ENCODE assay signal across 9 mouse cellular contexts in the genomic region with DNA sequence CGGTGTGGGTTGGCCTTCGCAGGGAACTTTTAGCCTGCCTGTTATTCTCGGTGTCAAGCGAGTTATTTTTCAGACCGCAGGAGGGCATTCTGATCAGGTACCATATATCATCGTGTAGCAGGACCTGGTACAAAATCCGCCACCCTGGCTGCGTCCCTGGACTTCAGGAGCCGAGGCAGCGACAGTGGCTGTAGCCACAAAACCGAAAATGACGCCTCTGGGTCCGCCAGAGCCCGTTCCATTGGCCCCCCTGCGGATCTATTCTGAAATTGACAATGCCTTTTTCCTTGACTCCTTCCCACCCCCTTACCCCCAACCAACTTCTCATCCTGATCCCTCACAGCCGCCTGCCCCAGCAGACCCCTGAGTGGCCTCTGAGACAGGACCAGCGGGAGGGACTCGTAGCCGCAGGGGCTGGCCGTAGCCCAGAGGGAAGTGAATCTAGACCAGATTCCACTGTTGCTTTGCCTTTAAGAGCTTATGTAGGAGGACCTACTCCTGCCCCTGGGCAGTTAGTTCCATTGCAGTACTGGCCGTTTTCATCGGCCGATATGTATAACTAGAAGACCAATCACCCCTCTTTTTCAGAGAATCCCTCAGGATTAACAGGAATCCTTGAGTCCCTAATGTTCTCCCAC. TPM values are rescaled to one million over a fixed set of nuclear protein-coding genes. Genes with fewer than 3 reads are reported as not detected.
DNase-seq lines count a peak whose midpoint lies in the region; ATAC-seq and TF ChIP-seq lines count a peak whose summit lies in the region.
"Had no signal": no experiment of that assay in that cellular context is flagged by ENCODE, and none has a peak within 500 bp of the region (broad histone marks: within the 10 kb centered on the region; RNA-seq: fewer than 3 reads in every experiment).

No protein-coding gene starts in this region.

- 62% methylated on average over 23 of the region's 23 CpGs for WGBS in heart, embryonic 11.5 days (ENCODE audit: insufficient replicate concordance)
- WGBS in intestine, embryonic 14.5 days, result 57% methylated on average over 23 of the region's 23 CpGs
- 14% methylated on average over 23 of the region's 23 CpGs for WGBS in midbrain, postnatal 0 days

- H3K9me3 ChIP-seq in heart, embryonic 11.5 days (replicated peaks; ENCODE audit: control insufficient read depth, low read length), result no peaks in the 10 kb centered on the region
- H3K9me3 ChIP-seq in intestine, embryonic 14.5 days (ENCODE audit: control insufficient read depth, low read length), result no peaks in the 10 kb centered on the region; the same call in 1 of the 2 replicates
- H3K9me3 ChIP-seq in midbrain, postnatal 0 days (ENCODE audit: low read length), result no peaks in the 10 kb centered on the region

- H3K36me3 ChIP-seq in heart, embryonic 11.5 days (ENCODE audit: control insufficient read depth, insufficient read depth, low read length), result no peaks in the 10 kb centered on the region
- H3K36me3 ChIP-seq in intestine, embryonic 14.5 days (ENCODE audit: control insufficient read depth, insufficient read depth, low read length), result no peaks in the 10 kb centered on the region
- no peaks in the 10 kb centered on the region for H3K36me3 ChIP-seq in midbrain, postnatal 0 days (ENCODE audit: insufficient read depth, low read length)

- H3K4me1 ChIP-seq in heart, embryonic 11.5 days (ENCODE audit: control insufficient read depth, insufficient read depth, low read length), result no peaks in the 10 kb centered on the region
- no peaks in the 10 kb centered on the region for H3K4me1 ChIP-seq in intestine, embryonic 14.5 days (replicated peaks; ENCODE audit: control insufficient read depth, insufficient read depth, low read length)
- no peaks in the 10 kb centered on the region for H3K4me1 ChIP-seq in midbrain, postnatal 0 days (ENCODE audit: insufficient read depth, low read length)

- peak overlapping the region; percentile 49 for H3K4me2 ChIP-seq in heart, embryonic 11.5 days
- peak overlapping the region; percentile 24 for H3K4me2 ChIP-seq in intestine, embryonic 14.5 days (ENCODE audit: low read length)
- peak overlapping the region; percentile 62 for H3K4me2 ChIP-seq in midbrain, postnatal 0 days (ENCODE audit: low read depth, low read length, poor library complexity, severe bottlenecking)

- peak overlapping the region; percentile 24; the same call in 1 of the 2 replicates for H3K4me3 ChIP-seq in heart, embryonic 11.5 days (ENCODE audit: low read depth, low read length)
- H3K4me3 ChIP-seq in intestine, embryonic 14.5 days (ENCODE audit: low read depth, low read length), result no peak overlapping the region
- H3K4me3 ChIP-seq in midbrain, postnatal 0 days (ENCODE audit: low read depth, low read length), result peak overlapping the region; percentile 31

- H3K27me3 ChIP-seq in heart, embryonic 11.5 days (ENCODE audit: control insufficient read depth, insufficient read depth, low read length), result no peaks in the 10 kb centered on the region
- H3K27me3 ChIP-seq in intestine, embryonic 14.5 days (replicated peaks; ENCODE audit: control insufficient read depth, insufficient read depth, low read length), result no peaks in the 10 kb centered on the region
- H3K27me3 ChIP-seq in midbrain, postnatal 0 days (ENCODE audit: insufficient read depth, low read length), result no peaks in the 10 kb centered on the region

- TF ChIP-seq CTCF in midbrain, postnatal 0 days (IDR thresholded peaks at IDR 0.05), result peak; percentile 30

- ATAC-seq in heart, embryonic 11.5 days (replicated peaks; ENCODE audit: insufficient number of reproducible peaks, low FRiP score, low TSS enrichment), result no peak
- no peak for ATAC-seq in intestine, embryonic 14.5 days (replicated peaks; ENCODE audit: low FRiP score, low TSS enrichment, low read depth)
- ATAC-seq in midbrain, postnatal 0 days (ENCODE audit: low FRiP score), result no peak

- H3K9ac ChIP-seq in heart, embryonic 11.5 days (ENCODE audit: low read depth, low read length), result no peak overlapping the region
- H3K9ac ChIP-seq in intestine, embryonic 14.5 days (ENCODE audit: low read length), result no peak overlapping the region
- no peak overlapping the region for H3K9ac ChIP-seq in midbrain, postnatal 0 days (replicated peaks; ENCODE audit: low read length, poor library complexity, severe bottlenecking)

- H3K27ac ChIP-seq in heart, embryonic 11.5 days (ENCODE audit: low read depth, low read length), result no peak overlapping the region
- no peak overlapping the region for H3K27ac ChIP-seq in intestine, embryonic 14.5 days (ENCODE audit: low read depth)
- no peak overlapping the region for H3K27ac ChIP-seq in midbrain, postnatal 0 days (ENCODE audit: low read depth, low read length)

- no peak for DNase-seq in heart, postnatal 4 days
- peak; percentile 79 for DNase-seq in embryo, embryonic 10.5 days (ENCODE audit: low spot score)
- DNase-seq in intestine, embryonic 14.5 days (ENCODE audit: low spot score), result no peak
- peak; percentile 58 for DNase-seq in midbrain, postnatal 0 days (ENCODE audit: low spot score)
- no peak for DNase-seq in gastrocnemius, postnatal 4 days (ENCODE audit: low spot score in 2 of 2)
- no peak for DNase-seq in layer of hippocampus, postnatal 14 days (ENCODE audit: low spot score in 2 of 2)
- no peak for DNase-seq in ovary, postnatal 10 days (ENCODE audit: low spot score)
- DNase-seq: left cerebral cortex, postnatal 4 days had no signal

RNA-seq across cellular contexts. Expression of a gene that starts 11.0 kb away (rescaled TPM):
- 99.5 and 116 TPM in 2 replicates for polyA plus RNA-seq in heart, embryonic 11.5 days (2014; fragmentation: Nextera tagmentation; extraction: Ambion mirVana)
- total RNA-seq in heart, postnatal 4 days (2021), result 10 to 100 TPM; 57.5 to 59.6 TPM
- polyA plus RNA-seq in intestine, embryonic 14.5 days (2014; fragmentation: Nextera tagmentation; extraction: Ambion mirVana), result 122 and 138 TPM in 2 replicates
- 43.8 and 54.7 TPM in 2 replicates for total RNA-seq in midbrain, postnatal 0 days (2014; rRNA removed)
- polyA plus RNA-seq in midbrain, postnatal 0 days (2015; fragmentation: Nextera tagmentation; extraction: Ambion mirVana), result 124 TPM in 2 replicates
- 100 to 1,000 TPM; 103 to 109 TPM for total RNA-seq in gastrocnemius, postnatal 4 days (2021)
- 10 to 100 TPM; 58.9 to 68.0 TPM for total RNA-seq in layer of hippocampus, postnatal 14 days (2021)

RNA-seq across cellular contexts. Expression of a gene that starts 18.4 kb away (rescaled TPM):
- polyA plus RNA-seq in heart, embryonic 11.5 days (2014; fragmentation: Nextera tagmentation; extraction: Ambion mirVana), result 37.2 and 40.1 TPM in 2 replicates
- 10 to 100 TPM; 31.4 to 34.2 TPM for total RNA-seq in heart, postnatal 4 days (2021)
- 58.3 and 61.7 TPM in 2 replicates for polyA plus RNA-seq in intestine, embryonic 14.5 days (2014; fragmentation: Nextera tagmentation; extraction: Ambion mirVana)
- total RNA-seq in midbrain, postnatal 0 days (2014; rRNA removed), result 48.9 and 50.1 TPM in 2 replicates
- 34.5 and 35.4 TPM in 2 replicates for polyA plus RNA-seq in midbrain, postnatal 0 days (2015; fragmentation: Nextera tagmentation; extraction: Ambion mirVana)
- 10 to 100 TPM; 36.4 to 39.2 TPM for total RNA-seq in gastrocnemius, postnatal 4 days (2021)
- total RNA-seq in layer of hippocampus, postnatal 14 days (2021), result 10 to 100 TPM; 33.8 to 34.8 TPM

RNA-seq across cellular contexts. Expression of a gene that starts 54.4 kb away (rescaled TPM):
- polyA plus RNA-seq in heart, embryonic 11.5 days (2014; fragmentation: Nextera tagmentation; extraction: Ambion mirVana), result 3.1 and 3.3 TPM in 2 replicates
- total RNA-seq in heart, postnatal 4 days (2021), result 1 to 10 TPM in 1 of 2 experiments, under 1 TPM in 1; 0.90 to 1.1 TPM
- polyA plus RNA-seq in intestine, embryonic 14.5 days (2014; fragmentation: Nextera tagmentation; extraction: Ambion mirVana), result 7.7 and 9.0 TPM in 2 replicates
- 32.9 and 44.2 TPM in 2 replicates for total RNA-seq in midbrain, postnatal 0 days (2014; rRNA removed)
- polyA plus RNA-seq in midbrain, postnatal 0 days (2015; fragmentation: Nextera tagmentation; extraction: Ambion mirVana), result 42.5 and 47.4 TPM in 2 replicates
- 1 to 10 TPM; 1.6 to 2.9 TPM for total RNA-seq in gastrocnemius, postnatal 4 days (2021)
- 10 to 100 TPM; 23.4 to 25.8 TPM for total RNA-seq in layer of hippocampus, postnatal 14 days (2021)

Comparison
In these comparisons a context has a peak if more than half of its experiments do, and no peak if none do; other contexts are left out.
1. DNase-seq: peak in embryo, embryonic 10.5 days (single experiment) and midbrain, postnatal 0 days (single experiment); none in heart, postnatal 4 days (single experiment), intestine, embryonic 14.5 days (single experiment), gastrocnemius, postnatal 4 days (0 of 2), layer of hippocampus, postnatal 14 days (0 of 2) and ovary, postnatal 10 days (single experiment).
2. Peak in every context shown above with its lines, with median percentiles within 50 percentile points of each other: H3K4me2 ChIP-seq.